Mouse (Mus musculus) myocyte (in vitro differentiated cells): Measurements from ENCODE around the gene Glg1.

ENCODE experiments used
- E2F4 ChIP-seq: IDR thresholded peaks from one replicate; pipeline ENCODE4 v1.6.1; 2011; ENCODE audit warnings: mild to moderate bottlenecking, control low read depth, moderate library complexity; ENCODE audit not compliant: insufficient read depth
- MAX ChIP-seq: IDR thresholded peaks from one replicate; pipeline ENCODE4 v1.6.1; 2011; ENCODE audit warnings: low read depth, mild to moderate bottlenecking, control low read depth
- MYOD1 ChIP-seq, 3 experiments: IDR thresholded peaks; one replicate each; pipeline ENCODE4 v1.6.1; 2011; ENCODE audit warnings: control low read depth in 2 of 3, low read depth in 2 of 3, mild to moderate bottlenecking in 2 of 3, moderate library complexity in 1 of 3; ENCODE audit not compliant: insufficient read length in 2 of 3, control insufficient read depth in 1 of 3
- MYOG ChIP-seq, 3 experiments: IDR thresholded peaks; one replicate each; pipeline ENCODE4 v1.6.1; 2011; ENCODE audit warnings: control low read depth in 2 of 3, low read depth in 2 of 3, mild to moderate bottlenecking in 2 of 3; ENCODE audit not compliant: insufficient read length in 2 of 3, control insufficient read depth in 1 of 3, insufficient read depth in 1 of 3
- POLR2A ChIP-seq: IDR thresholded peaks from one replicate; pipeline ENCODE4 v1.6.1; 2011; ENCODE audit warnings: low read depth, mild to moderate bottlenecking, control low read depth, moderate library complexity; ENCODE audit not compliant: insufficient read length
- POLR2AphosphoS2 ChIP-seq: IDR thresholded peaks from one replicate; pipeline ENCODE4 v1.6.1; 2011; ENCODE audit warnings: low read depth, control low read depth; ENCODE audit not compliant: insufficient read length
- REST ChIP-seq: IDR thresholded peaks from one replicate; pipeline ENCODE4 v1.6.1; 2011; ENCODE audit warnings: mild to moderate bottlenecking, control low read depth, moderate library complexity; ENCODE audit not compliant: insufficient read depth, insufficient read length
- SRF ChIP-seq: IDR thresholded peaks from one replicate; pipeline ENCODE4 v1.6.1; 2011; ENCODE audit warnings: low read depth; ENCODE audit not compliant: control insufficient read depth, insufficient read length
- TCF12 ChIP-seq: IDR thresholded peaks from one replicate; pipeline ENCODE4 v1.6.1; 2011; ENCODE audit warnings: mild to moderate bottlenecking, control low read depth; ENCODE audit not compliant: poor library complexity, insufficient read depth, severe bottlenecking
- TCF3 ChIP-seq: IDR thresholded peaks from one replicate; pipeline ENCODE4 v1.6.1; 2011; ENCODE audit warnings: low read depth, control low read depth; ENCODE audit not compliant: insufficient read length
- USF1 ChIP-seq: IDR thresholded peaks from one replicate; pipeline ENCODE4 v1.6.1; 2011; ENCODE audit warnings: low read depth, mild to moderate bottlenecking, control low read depth, moderate library complexity

DNA sequence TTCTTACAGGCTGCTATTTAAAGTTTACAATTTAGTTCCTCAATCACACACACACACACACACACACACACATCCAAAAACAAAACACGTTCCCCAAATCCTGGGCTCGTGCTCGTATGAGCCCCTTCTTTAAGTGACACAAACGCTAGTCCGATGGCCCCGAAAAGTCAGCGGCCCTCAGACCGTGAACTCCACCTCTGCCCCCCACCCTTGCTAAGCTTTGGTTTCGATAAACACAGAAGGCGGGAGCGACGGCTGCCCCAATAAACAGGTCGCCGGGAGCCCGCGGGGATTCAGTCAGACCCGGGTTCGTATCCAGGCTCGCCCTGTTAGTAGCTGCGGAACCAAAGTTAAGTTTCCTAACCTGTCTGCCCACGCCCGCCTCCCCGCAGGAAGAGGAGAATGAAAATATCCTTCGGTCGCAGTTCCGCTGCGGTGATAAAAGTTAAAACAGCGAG lies 40.4 kb upstream of the Glg1 start:
- no peak for TF ChIP-seq POLR2A
- TF ChIP-seq TCF12, result no peak
- no peak for TF ChIP-seq MYOD1 (IDR thresholded peaks at IDR 0.05; ENCODE audit: control insufficient read depth in 1 of 3, insufficient read length in 2 of 3, low read depth in 2 of 3)
- TF ChIP-seq SRF, result no peak
- no peak for TF ChIP-seq POLR2AphosphoS2
- no peak for TF ChIP-seq MAX
- TF ChIP-seq TCF3, result no peak
- no peak for TF ChIP-seq MYOG (IDR thresholded peaks at IDR 0.05; ENCODE audit: control insufficient read depth in 1 of 3, insufficient read depth in 1 of 3, insufficient read length in 2 of 3, low read depth in 2 of 3)
- TF ChIP-seq E2F4, result no peak
- no peak for TF ChIP-seq USF1
- no peak for TF ChIP-seq REST
